Mouse (Mus musculus): ENCODE data around the gene Mical1. TPM values are rescaled to one million over a fixed set of nuclear protein-coding genes. Genes with fewer than 3 reads are reported as not detected.

Gene Mical1
- 10 to 100 TPM; 22.6 to 26.0 TPM for total RNA-seq (2021)
- long read RNA-seq, experiment 1, transcript Mical1-201 (24 exons, 3,563 nt): major isoform, 6 of 30 reads
- long read RNA-seq, experiment 1, partial matches to known transcripts: 1 of 30 reads
- long read RNA-seq, experiment 1, other reads (novel, unspliced or antisense): 23 of 30 reads
- long read RNA-seq, experiment 2, partial matches to known transcripts: 1 of 24 reads
- long read RNA-seq, experiment 2, other reads (novel, unspliced or antisense): 20 of 24 reads

- Histone ChIP-seq H3K4me3 (peak within 1 kb of the TSS; percentile 58), H3K27ac (peak within 1 kb of the TSS; percentile 83)
- intact Hi-C loops (cut with DNase I): loop anchor here (1.0 kb wide), 1 partner anchor 14 kb away; the partner anchor contains the start of genes Ppil6 and Smpd2
- no peak; the same call in 1 of the 2 replicates for TF ChIP-seq CTCF (IDR thresholded peaks at IDR 0.05)
- peak; percentile 39 to 58 for DNase-seq (ENCODE audit: extremely low spot score in 1 of 2, low spot score in 2 of 2)
Observed at GRCm38 (mm10) chr10:41476171-41477017, at the start of gene Mical1. Gene Mical1, plus strand, starts transcription at chr10:41476314.

- Histone ChIP-seq H3K4me3 (no peak overlapping the region), H3K27ac (no peak overlapping the region)
- no peak for TF ChIP-seq CTCF (IDR thresholded peaks at IDR 0.05)
- DNase-seq (ENCODE audit: extremely low spot score in 1 of 2, low spot score in 2 of 2): no peak
- intact Hi-C loops (cut with DNase I): no loop called here
Observed at GRCm38 (mm10) chr10:41426368-41426767, 49.7 kb upstream of the Mical1 start.

GRCm38 (mm10) chr10:41434624-41435023 lies 41.5 kb upstream of the Mical1 start:
- Histone ChIP-seq H3K4me3 (no peak overlapping the region), H3K27ac (no peak overlapping the region)
- peak in 1 of 2 experiments; percentile 33 for DNase-seq (ENCODE audit: extremely low spot score in 1 of 2, low spot score in 2 of 2)
- peak; percentile 81 for TF ChIP-seq CTCF (IDR thresholded peaks at IDR 0.05)
- intact Hi-C loops (cut with DNase I): loop anchor here (10.0 kb wide), 2 partner anchors 250 to 860 kb away; no protein-coding TSS in a partner anchor

GRCm38 (mm10) chr10:41435141-41435540 lies 41.0 kb upstream of the Mical1 start:
- Histone ChIP-seq H3K4me3 (no peak overlapping the region), H3K27ac (no peak overlapping the region)
- intact Hi-C loops (cut with DNase I): loop anchor here (10.0 kb wide), 2 partner anchors 250 to 860 kb away; no protein-coding TSS in a partner anchor
- DNase-seq (ENCODE audit: extremely low spot score in 1 of 2, low spot score in 2 of 2): no peak
- no peak for TF ChIP-seq CTCF (IDR thresholded peaks at IDR 0.05)

- Histone ChIP-seq H3K27ac (no peak overlapping the region), H3K4me3 (no peak overlapping the region)
- no peak for DNase-seq (ENCODE audit: extremely low spot score in 1 of 2, low spot score in 2 of 2)
- TF ChIP-seq CTCF (IDR thresholded peaks at IDR 0.05): no peak
- intact Hi-C loops (cut with DNase I): no loop called here
Observed at GRCm38 (mm10) chr10:41448216-41448615, 27.9 kb upstream of the Mical1 start.

- Histone ChIP-seq H3K27ac (peak overlapping the region; percentile 93), H3K4me3 (peak overlapping the region; percentile 92)
- intact Hi-C loops (cut with DNase I): no loop called here
- TF ChIP-seq CTCF (IDR thresholded peaks at IDR 0.05): no peak
- DNase-seq (ENCODE audit: extremely low spot score in 1 of 2, low spot score in 2 of 2): peak; percentile 27 to 36
Observed at GRCm38 (mm10) chr10:41449684-41450083, 26.4 kb upstream of the Mical1 start.

GRCm38 (mm10) chr10:41450137-41450670 lies 25.9 kb upstream of the Mical1 start, which contains the start of gene Zbtb24:
Gene Zbtb24, plus strand, starts transcription at chr10:41450383.
- intact Hi-C loops (cut with DNase I): no loop called here
- Histone ChIP-seq H3K4me3 (peak within 1 kb of the TSS; percentile 92), H3K27ac (peak within 1 kb of the TSS; percentile 93)
- no peak for TF ChIP-seq CTCF (IDR thresholded peaks at IDR 0.05)
- DNase-seq (ENCODE audit: extremely low spot score in 1 of 2, low spot score in 2 of 2): peak; percentile 92 to 95

- DNase-seq (ENCODE audit: extremely low spot score in 1 of 2, low spot score in 2 of 2): no peak
- Histone ChIP-seq H3K27ac (peak overlapping the region; percentile 85; the same call in 1 of the 2 replicates), H3K4me3 (peak overlapping the region; percentile 92)
- no peak for TF ChIP-seq CTCF (IDR thresholded peaks at IDR 0.05)
- intact Hi-C loops (cut with DNase I): no loop called here
Observed at GRCm38 (mm10) chr10:41450780-41451522, 25.2 kb upstream of the Mical1 start.

- H3K4me3 ChIP-seq: no peak overlapping the region
- no peak for TF ChIP-seq CTCF (IDR thresholded peaks at IDR 0.05)
- H3K27ac ChIP-seq: no peak overlapping the region
- intact Hi-C loops (cut with DNase I): no loop called here
- DNase-seq (ENCODE audit: extremely low spot score in 1 of 2, low spot score in 2 of 2): no peak
Observed at GRCm38 (mm10) chr10:41451656-41452055, 24.5 kb upstream of the Mical1 start.

GRCm38 (mm10) chr10:41452791-41453190 lies 23.3 kb upstream of the Mical1 start:
- Histone ChIP-seq H3K27ac (no peak overlapping the region), H3K4me3 (no peak overlapping the region)
- DNase-seq (ENCODE audit: extremely low spot score in 1 of 2, low spot score in 2 of 2): no peak
- TF ChIP-seq CTCF (IDR thresholded peaks at IDR 0.05): no peak
- intact Hi-C loops (cut with DNase I): no loop called here

- TF ChIP-seq CTCF (IDR thresholded peaks at IDR 0.05): no peak
- no peak overlapping the region for H3K4me3 ChIP-seq
- no peak for DNase-seq (ENCODE audit: extremely low spot score in 1 of 2, low spot score in 2 of 2)
- intact Hi-C loops (cut with DNase I): no loop called here
- H3K27ac ChIP-seq: no peak overlapping the region
Observed at GRCm38 (mm10) chr10:41459990-41460389, 16.1 kb upstream of the Mical1 start.

Data from left cerebral cortex, adult 2 months (tissue).